Mouse (Mus musculus) layer of hippocampus, postnatal 10 days (tissue): ENCODE measurements at regions not wholly inside any gene's neighbourhood (a gene's known extent, or its start where the extent isn't known, plus 50 kb on each side); places are given as distances from the start of the nearest gene placed in this dataset.
"Not testable (repeated sequence)": the region's sequence is repeated elsewhere in the genome, so short reads cannot be mapped to it uniquely, and the experiment has no call there.

ENCODE experiments used
- DNase-seq, 2 experiments: peaks; one replicate each; pipeline ENCODE4 v3.0.0; 2021; ENCODE audit warnings: low spot score in 2 of 2

GRCm38 (mm10) chr12:8447612-8448011 is 52.2 kb downstream of the Rhob start:
- DNase-seq, result no peak

DNA sequence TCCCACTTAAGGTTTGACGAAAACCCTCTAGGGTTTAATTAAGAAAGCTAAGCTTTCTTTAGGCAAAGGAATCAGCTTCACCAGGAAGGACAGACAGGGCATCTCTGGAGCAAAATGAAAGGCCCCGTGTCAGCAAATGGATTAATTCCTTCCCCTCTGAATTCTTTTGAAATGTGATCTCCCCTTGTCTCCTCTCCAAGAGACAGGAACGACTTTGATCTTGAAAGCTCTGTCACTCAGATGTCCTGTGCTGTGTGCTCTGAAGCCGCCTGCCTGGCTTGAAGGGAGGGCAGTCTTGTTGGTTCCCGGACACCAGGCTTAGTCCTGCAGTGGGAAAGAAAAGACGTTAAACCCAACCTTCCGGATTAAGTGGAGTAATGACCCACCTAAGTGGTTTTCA is 52.8 kb downstream of the Rhob start:
- DNase-seq, result no peak

GRCm38 (mm10) chr12:8444975-8445853 is 54.6 kb downstream of the Rhob start:
- no peak for DNase-seq

DNA sequence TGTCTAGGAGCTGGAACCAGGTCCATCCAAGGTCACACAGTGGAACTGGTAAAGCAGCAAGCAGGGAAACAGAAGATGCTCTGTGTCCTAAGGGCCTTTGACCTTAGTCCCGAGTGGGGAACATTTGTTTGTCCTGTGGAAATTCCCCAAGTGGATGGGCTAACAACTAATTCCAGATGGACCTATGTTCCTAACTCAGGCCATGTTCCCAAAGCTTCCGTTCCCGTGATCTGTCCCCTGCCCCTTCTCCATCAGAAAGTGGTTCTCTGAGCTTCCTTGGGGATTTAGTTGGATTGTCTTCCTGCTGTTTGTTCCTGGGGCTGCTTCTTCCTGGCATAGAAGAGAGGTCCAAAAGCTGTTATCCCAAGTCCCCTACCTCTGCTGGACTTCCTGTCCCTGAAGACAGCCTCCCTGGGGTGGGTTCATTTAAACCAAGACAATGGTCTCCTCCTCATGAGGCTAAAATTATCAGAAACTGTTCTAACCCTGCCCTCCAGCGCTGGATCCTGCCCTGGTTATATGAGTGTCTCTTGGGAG is 55.8 kb downstream of the Rhob start:
- DNase-seq, result no peak

- DNase-seq, result no peak
Observed at GRCm38 (mm10) chr12:8443253-8443661, 56.6 kb downstream of the Rhob start.

DNA sequence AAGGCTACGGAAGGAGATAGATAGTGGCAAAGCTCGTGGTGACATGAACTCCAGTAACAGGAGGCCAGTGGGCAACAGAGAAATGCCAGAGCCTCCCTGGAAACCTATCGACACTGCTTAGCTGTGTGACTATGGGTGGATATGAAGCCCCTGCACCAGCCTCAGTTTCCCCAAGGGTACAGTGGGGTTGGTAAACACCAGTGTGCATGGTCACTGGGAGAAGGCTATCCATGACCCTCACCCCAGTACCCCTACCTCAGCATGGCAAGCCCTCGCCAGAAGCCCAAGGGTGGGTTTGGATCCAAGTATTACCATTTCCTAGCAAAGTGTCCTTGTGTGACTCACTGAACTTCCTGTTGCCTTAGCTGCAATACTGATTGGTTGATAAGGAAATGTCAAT is 58.5 kb downstream of the Rhob start:
- DNase-seq, result no peak

GRCm38 (mm10) chr12:8440373-8440772 is 59.4 kb downstream of the Rhob start:
- no peak for DNase-seq

- DNase-seq, result no peak
Observed at GRCm38 (mm10) chr12:8439957-8440356, 59.9 kb downstream of the Rhob start.

- DNase-seq, result no peak
Observed at GRCm38 (mm10) chr12:8439486-8439885, 60.3 kb downstream of the Rhob start.

- DNase-seq, result no peak
Observed at GRCm38 (mm10) chr12:8438638-8439037, 61.2 kb downstream of the Rhob start.

DNA sequence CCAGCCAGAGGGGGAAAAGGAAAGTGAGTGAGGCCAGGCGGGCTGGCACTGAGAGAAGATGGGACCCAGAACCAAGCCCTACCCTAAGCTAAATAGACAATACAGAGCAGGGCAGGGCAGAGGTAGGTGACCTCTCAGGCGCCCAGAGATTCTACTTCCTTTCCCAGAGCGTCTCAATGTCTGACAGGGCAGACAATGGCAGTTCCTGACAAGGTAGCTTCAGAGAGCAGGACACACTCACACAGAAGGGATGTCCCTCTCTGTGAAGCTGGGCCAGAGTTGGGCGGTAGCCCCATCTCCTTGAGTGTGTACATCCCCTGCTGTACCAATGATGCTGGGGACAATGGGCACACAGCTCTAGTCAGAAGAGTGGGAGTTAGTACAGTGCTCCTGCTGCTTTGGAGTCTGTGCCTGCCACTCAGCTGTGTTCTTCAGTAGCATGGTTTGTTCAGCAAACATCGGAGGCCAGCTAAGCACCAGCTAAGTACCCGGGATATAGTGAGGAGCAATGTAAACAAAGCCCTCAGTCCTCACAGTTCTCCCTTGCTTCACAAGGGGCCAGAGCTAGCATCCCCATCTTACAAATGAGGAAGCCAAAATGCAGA is 62.7 kb downstream of the Rhob start:
- no peak for DNase-seq

GRCm38 (mm10) chr12:8436553-8436952 is 63.3 kb downstream of the Rhob start:
- DNase-seq, result no peak

- DNase-seq, result not testable (repeated sequence)
Observed at GRCm38 (mm10) chr12:8435651-8436348, 64.0 kb downstream of the Rhob start.

DNA sequence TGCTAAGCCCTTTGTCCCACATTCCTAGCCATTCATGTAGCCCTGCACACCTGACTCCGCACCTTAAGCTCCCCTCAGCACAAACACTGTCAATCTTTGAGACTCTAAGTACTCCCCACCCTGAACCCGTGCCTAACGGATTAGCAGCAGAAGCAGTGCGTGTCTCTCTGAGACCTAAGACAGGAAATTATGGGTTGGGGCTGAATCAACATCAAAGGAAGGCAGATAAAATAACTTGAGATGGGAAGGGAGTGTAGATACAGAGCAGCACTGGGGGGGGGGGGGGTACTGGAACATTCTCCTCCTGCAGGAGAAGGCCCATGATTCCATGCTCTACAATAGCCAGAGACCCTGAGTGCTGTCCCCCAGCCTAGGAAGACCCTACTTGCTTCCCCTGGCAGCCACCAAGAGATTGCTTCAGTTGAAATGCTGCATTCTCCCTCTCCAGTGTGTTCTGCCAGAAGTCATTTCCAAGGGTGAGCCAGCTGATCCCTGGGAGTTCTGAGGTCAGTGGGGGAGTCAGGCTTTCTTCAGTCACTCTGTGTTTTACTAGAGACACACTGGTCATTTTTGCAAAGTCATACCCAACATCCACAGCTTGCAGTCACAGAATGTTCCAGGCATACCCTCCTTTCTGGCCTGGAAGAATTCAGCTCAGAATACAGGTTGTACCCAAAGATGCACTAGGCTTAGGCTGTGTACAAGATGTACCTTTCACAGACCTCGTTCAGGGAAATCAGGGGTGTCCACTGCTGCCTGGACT is 71.4 kb downstream of the Rhob start:
- no peak for DNase-seq

DNA sequence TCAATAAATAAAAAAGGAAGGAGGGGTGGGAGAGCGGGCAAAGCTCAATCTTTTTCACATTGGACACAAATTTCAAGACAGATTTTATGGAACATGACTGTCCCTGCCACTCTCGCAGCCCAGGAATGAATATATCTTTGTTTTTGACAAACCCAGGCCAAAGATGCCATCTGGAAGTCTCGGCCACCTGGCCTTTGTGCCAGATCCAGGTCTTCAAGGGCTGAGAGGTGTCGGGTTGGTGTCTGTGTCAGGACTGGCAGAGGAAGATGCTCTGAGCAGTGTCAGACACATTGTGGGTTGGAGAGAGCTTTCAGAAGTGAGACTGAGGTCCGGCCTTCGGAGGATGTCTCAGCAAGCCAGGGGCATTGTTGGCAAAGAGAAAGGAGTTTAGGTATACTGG is 75.3 kb downstream of the Rhob start:
- no peak for DNase-seq

GRCm38 (mm10) chr12:8422676-8423075 is 77.1 kb downstream of the Rhob start:
- DNase-seq, result no peak

DNA sequence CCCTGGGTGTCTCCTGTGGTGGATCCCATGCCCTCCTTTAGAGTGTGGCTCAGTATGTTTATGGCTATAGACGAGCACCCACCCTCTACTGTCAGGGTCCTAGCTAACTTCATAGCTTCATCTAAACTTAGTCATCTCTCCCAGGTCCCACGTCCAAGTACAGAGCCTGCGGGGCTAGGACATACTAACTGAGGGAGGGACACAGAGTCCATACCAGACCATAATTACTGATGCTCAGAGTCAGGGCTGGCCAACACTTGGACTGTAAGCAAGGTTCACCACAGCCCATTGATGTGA is 78.6 kb downstream of the Rhob start:
- DNase-seq, result no peak

DNA sequence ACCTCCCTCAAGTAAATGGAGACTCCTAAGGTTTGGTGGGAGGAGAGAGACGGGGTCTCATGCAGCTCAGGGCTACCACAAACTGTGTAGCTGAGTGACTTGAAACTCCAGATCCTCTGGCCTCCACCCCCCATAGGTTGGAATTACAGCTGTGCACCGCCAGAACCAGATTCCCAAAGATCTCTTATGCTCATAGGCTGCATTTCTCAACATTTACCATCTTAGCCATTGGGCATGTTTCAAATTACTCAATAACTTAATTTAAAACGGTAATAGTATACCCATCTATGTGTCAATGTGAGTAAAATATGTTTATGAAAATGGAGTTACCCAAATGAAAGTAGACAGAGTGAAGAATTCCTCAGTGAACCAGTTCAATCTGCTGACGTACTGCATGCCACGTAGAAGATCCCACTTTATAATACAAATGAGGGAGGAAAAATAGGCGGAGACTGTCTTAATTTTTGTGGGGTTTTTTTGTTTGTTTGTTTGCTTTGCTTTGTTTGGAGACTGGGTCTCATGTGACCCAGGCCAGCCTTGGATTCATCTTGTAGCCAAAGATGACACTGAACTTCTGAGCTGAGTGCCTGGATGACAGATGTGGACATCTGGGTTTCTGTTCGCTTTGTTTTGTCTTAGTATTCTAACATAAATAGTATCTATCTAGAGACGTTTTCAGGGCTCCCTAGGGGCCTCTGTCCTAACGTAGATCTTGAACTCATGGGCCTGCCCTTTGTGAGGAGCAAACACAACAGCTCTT is 79.1 kb downstream of the Rhob start:
- DNase-seq, result no peak

DNA sequence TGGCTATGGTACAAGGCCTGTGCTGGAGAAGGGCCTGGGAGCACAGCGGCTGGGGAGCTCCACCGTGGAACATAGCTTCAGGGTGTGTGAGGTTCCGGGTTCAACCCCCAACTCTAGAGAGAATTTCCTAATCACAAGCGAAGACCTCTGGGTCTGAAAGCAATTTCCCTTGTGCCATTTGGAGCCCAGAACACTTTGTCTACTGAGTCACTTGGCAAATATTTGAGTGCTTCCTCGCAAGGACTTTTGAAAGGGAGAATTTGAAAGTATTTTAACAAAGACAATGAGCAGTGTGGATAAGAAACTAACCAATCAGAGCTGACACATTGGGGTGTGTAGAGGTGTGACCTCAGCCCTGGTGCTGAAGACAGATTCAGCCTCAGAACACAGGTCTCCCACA is 80.9 kb downstream of the Rhob start:
- DNase-seq, result no peak

- DNase-seq, result no peak
Observed at GRCm38 (mm10) chr12:8417127-8417790, 82.5 kb downstream of the Rhob start.
